Mouse (Mus musculus): ENCODE measurements at regions not wholly inside any gene's neighbourhood (a gene's known extent, or its start where the extent isn't known, plus 50 kb on each side); places are given as distances from the start of the nearest gene placed in this dataset.

DNA sequence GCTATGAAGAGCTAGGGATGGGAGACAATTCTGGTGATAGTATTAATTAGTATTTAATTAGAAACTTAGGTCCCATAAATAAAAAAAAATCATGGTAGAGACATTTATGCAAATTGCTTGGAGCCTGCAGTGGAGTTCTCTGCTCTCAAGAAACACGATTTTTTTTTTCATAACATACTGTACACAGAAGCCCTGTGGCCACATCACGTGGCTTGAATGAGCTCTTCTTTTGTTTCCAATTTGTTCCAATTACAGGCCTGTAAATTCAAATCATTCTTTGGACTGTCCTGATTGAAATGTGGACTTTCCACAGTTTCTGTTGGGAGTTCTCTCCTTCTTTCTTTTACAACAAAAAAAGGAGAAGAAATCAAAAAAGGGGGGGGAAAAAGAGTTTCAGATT is 426.7 kb upstream of the Smim15 start:
- Histone ChIP-seq H3K4me3 (ENCODE audit: low read depth, low read length) (no peak overlapping the region), H3K9me3 (replicated peaks; ENCODE audit: control insufficient read depth, low read length) (no peaks in the 10 kb centered on the region), H3K36me3 (replicated peaks; ENCODE audit: control insufficient read depth, insufficient read depth, low read length) (no peaks in the 10 kb centered on the region), H3K9ac (replicated peaks; ENCODE audit: low read depth, low read length) (no peak overlapping the region), H3K4me2 (ENCODE audit: low read depth, low read length) (no peak overlapping the region), H3K27ac (ENCODE audit: low read depth) (no peak overlapping the region), H3K4me1 (ENCODE audit: control insufficient read depth, insufficient read depth) (no peaks in the 10 kb centered on the region), H3K27me3 (ENCODE audit: control insufficient read depth, insufficient read depth, low read length) (0 out of 2 replicates have a peak, but pooled peaks cover 4% of the 10 kb centered on the region)
- TF ChIP-seq EP300 (IDR thresholded peaks at IDR 0.05; ENCODE audit: low read depth) = no peak
- TF ChIP-seq CTCF (IDR thresholded peaks at IDR 0.05; ENCODE audit: low read depth) = no peak
- ATAC-seq (ENCODE audit: insufficient read depth, low read depth) (no peak), DNase-seq (ENCODE audit: low spot score) (no peak)
- WGBS = 65% methylated on average over 2 of the region's 2 CpGs

DNA sequence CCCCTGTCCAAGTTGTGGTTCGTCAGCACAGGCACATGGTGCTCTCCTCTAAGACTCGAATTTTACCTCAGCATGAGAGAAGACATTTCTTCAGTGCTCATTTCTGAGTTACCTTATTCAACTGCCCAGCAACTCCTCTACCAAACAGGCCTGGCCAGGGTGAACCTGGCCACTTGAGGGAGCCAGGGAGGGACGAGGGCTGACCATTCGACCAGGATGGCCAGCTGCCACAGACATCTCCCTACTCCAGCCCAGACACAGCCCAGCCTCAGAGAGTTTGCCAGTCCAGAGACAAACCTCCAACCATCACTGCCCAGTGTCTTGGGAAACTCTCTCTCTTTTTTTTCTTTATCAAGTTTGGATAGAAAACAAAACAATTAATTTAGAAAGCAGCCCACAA is 427.5 kb upstream of the Smim15 start:
- no peaks in the 10 kb centered on the region for H3K36me3 ChIP-seq (replicated peaks; ENCODE audit: control insufficient read depth, insufficient read depth, low read length)
- DNase-seq (ENCODE audit: low spot score) (no peak), ATAC-seq (ENCODE audit: insufficient read depth, low read depth) (no peak)
- H3K9ac ChIP-seq (replicated peaks; ENCODE audit: low read depth, low read length) = no peak overlapping the region
- H3K27me3 ChIP-seq (ENCODE audit: control insufficient read depth, insufficient read depth, low read length) = 0 out of 2 replicates have a peak, but pooled peaks cover 4% of the 10 kb centered on the region
- 66% methylated on average over 4 of the region's 4 CpGs for WGBS
- no peaks in the 10 kb centered on the region for H3K4me1 ChIP-seq (ENCODE audit: control insufficient read depth, insufficient read depth)
- no peaks in the 10 kb centered on the region for H3K9me3 ChIP-seq (replicated peaks; ENCODE audit: control insufficient read depth, low read length)
- H3K4me3 ChIP-seq (ENCODE audit: low read depth, low read length) = no peak overlapping the region
- TF ChIP-seq CTCF (IDR thresholded peaks at IDR 0.05; ENCODE audit: low read depth) (no peak), EP300 (IDR thresholded peaks at IDR 0.05; ENCODE audit: low read depth) (no peak)
- no peak overlapping the region for H3K27ac ChIP-seq (ENCODE audit: low read depth)
- no peak overlapping the region for H3K4me2 ChIP-seq (ENCODE audit: low read depth, low read length)

DNA sequence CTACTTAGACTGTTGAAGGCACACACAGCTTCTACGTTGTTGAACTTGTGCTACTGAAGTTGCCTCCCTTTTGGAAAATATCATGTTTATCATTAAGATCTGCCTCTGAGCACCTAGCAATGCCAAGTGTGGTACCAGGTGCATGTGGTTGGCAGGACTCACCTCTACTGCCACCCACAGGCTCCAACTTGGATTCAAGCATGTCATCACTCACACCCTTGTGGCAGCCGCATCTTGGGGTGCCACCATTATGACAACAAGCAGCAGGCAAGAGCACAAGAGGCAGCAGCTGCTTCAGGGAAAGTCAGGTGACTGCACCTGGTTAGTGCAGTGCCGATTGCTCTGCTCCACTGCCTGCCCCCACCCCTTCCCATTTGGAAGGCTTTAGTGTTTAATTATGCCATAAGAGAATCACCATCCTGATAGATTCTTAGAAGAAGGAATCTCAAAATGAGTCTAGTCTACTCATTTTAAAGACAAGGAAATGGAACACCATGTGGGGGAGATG is 435.2 kb upstream of the Smim15 start:
- Histone ChIP-seq H3K9ac (replicated peaks; ENCODE audit: low read depth, low read length) (no peak overlapping the region), H3K36me3 (replicated peaks; ENCODE audit: control insufficient read depth, insufficient read depth, low read length) (no peaks in the 10 kb centered on the region), H3K4me3 (ENCODE audit: low read depth, low read length) (no peak overlapping the region), H3K4me2 (ENCODE audit: low read depth, low read length) (no peak overlapping the region), H3K4me1 (ENCODE audit: control insufficient read depth, insufficient read depth) (peaks cover 4% of the 10 kb centered on the region; the same call in 1 of the 2 replicates), H3K27ac (ENCODE audit: low read depth) (no peak overlapping the region), H3K9me3 (replicated peaks; ENCODE audit: control insufficient read depth, low read length) (no peaks in the 10 kb centered on the region), H3K27me3 (ENCODE audit: control insufficient read depth, insufficient read depth, low read length) (no peaks in the 10 kb centered on the region)
- 64% methylated on average over 3 of the region's 3 CpGs for WGBS
- no peak for TF ChIP-seq CTCF (IDR thresholded peaks at IDR 0.05; ENCODE audit: low read depth)
- TF ChIP-seq EP300 (IDR thresholded peaks at IDR 0.05; ENCODE audit: low read depth) = no peak
- DNase-seq (ENCODE audit: low spot score) (no peak), ATAC-seq (ENCODE audit: insufficient read depth, low read depth) (no peak)

DNA sequence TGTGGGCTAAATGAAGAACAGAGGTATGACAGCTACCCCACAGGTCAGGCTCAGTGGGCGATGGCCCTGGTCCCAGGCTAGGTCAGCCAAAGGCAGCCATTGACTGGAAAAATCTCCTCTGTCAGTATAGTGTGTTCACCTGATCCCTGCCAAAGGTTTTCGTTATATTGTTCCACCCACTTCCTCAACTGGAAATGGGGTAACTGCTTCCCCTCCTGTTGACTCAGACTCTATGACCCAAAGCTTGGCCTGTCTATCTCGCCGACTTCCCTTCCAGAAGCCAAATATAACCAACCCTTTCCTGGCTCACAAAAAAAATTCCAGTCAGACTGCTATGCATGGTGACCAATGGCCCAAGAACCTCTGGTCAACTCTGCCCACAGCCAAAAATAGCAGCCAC is 437.0 kb upstream of the Smim15 start:
- Histone ChIP-seq H3K9ac (replicated peaks; ENCODE audit: low read depth, low read length) (no peak overlapping the region), H3K27ac (ENCODE audit: low read depth) (no peak overlapping the region), H3K27me3 (ENCODE audit: control insufficient read depth, insufficient read depth, low read length) (no peaks in the 10 kb centered on the region), H3K9me3 (replicated peaks; ENCODE audit: control insufficient read depth, low read length) (peaks cover 4% of the 10 kb centered on the region; the same call in 1 of the 2 replicates), H3K4me1 (ENCODE audit: control insufficient read depth, insufficient read depth) (peaks cover 4% of the 10 kb centered on the region; the same call in 1 of the 2 replicates), H3K4me3 (ENCODE audit: low read depth, low read length) (no peak overlapping the region), H3K4me2 (ENCODE audit: low read depth, low read length) (no peak overlapping the region), H3K36me3 (replicated peaks; ENCODE audit: control insufficient read depth, insufficient read depth, low read length) (no peaks in the 10 kb centered on the region)
- DNase-seq (ENCODE audit: low spot score) (peak; percentile 68), ATAC-seq (ENCODE audit: insufficient read depth, low read depth) (peak; percentile 63)
- 42% methylated on average over 4 of the region's 4 CpGs for WGBS
- TF ChIP-seq CTCF (IDR thresholded peaks at IDR 0.05; ENCODE audit: low read depth) (no peak), EP300 (IDR thresholded peaks at IDR 0.05; ENCODE audit: low read depth) (no peak; the same call in 1 of the 2 replicates)

DNA sequence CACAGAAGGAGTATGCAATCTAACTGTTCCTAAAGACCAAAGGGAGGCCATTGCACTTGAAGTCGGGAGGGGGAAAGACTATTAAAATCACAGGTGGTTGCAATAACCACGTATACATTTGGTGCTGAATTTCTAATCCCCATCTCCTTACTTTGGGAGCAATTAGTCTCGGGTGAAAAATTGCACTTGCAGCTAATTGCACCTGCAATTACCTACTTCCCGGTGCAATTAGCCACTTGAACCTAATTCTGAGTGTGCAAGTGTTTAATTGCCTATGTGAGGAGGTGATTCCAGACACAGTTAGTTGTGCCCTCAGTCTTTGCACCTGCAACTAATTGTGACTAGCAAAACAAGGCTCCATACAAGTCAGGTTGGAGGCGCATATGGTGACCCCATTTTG is 442.1 kb upstream of the Smim15 start:
- no peak for DNase-seq (ENCODE audit: low spot score)
- peaks cover 11% of the 10 kb centered on the region; the same call in 1 of the 2 replicates for H3K4me1 ChIP-seq (ENCODE audit: control insufficient read depth, insufficient read depth)

DNA sequence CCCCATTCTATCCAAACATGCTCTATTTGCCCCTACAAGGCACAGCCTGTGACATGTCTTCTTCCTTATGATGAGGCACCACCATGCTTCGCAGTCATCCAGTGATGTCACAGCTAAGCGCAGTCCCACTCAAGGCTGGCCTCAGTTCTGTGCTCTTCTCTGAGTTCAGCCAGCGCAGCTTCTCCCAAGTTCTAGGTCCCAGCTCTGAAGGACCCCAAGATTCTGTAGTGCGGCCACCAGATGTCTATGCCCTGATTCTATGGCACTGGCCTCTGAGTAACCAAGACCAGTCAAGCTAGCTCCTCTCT is 443.2 kb upstream of the Smim15 start:
- no peak overlapping the region for H3K4me3 ChIP-seq (ENCODE audit: low read depth, low read length)
- peaks cover 4% of the 10 kb centered on the region; the same call in 1 of the 2 replicates for H3K9me3 ChIP-seq (replicated peaks; ENCODE audit: control insufficient read depth, low read length)
- no peaks in the 10 kb centered on the region for H3K36me3 ChIP-seq (replicated peaks; ENCODE audit: control insufficient read depth, insufficient read depth, low read length)
- H3K9ac ChIP-seq (replicated peaks; ENCODE audit: low read depth, low read length) = no peak overlapping the region
- no peak for TF ChIP-seq CTCF (IDR thresholded peaks at IDR 0.05; ENCODE audit: low read depth)
- no peak for TF ChIP-seq EP300 (IDR thresholded peaks at IDR 0.05; ENCODE audit: low read depth)
- 0 out of 2 replicates have a peak, but pooled peaks cover 8% of the 10 kb centered on the region for H3K4me1 ChIP-seq (ENCODE audit: control insufficient read depth, insufficient read depth)
- H3K4me2 ChIP-seq (ENCODE audit: low read depth, low read length) = no peak overlapping the region
- no peak overlapping the region for H3K27ac ChIP-seq (ENCODE audit: low read depth)
- DNase-seq (ENCODE audit: low spot score) (no peak), ATAC-seq (ENCODE audit: insufficient read depth, low read depth) (no peak)
- 88% methylated on average over 4 of the region's 4 CpGs for WGBS
- no peaks in the 10 kb centered on the region for H3K27me3 ChIP-seq (ENCODE audit: control insufficient read depth, insufficient read depth, low read length)

More for the DNA sequence above, 442.1 kb upstream of the Smim15 start:
- WGBS = 82% methylated on average over 5 of the region's 5 CpGs
- Histone ChIP-seq H3K9ac (replicated peaks; ENCODE audit: low read depth, low read length) (no peak overlapping the region), H3K4me3 (ENCODE audit: low read depth, low read length) (no peak overlapping the region), H3K27me3 (ENCODE audit: control insufficient read depth, insufficient read depth, low read length) (no peaks in the 10 kb centered on the region), H3K9me3 (replicated peaks; ENCODE audit: control insufficient read depth, low read length) (peaks cover 4% of the 10 kb centered on the region; the same call in 1 of the 2 replicates), H3K36me3 (replicated peaks; ENCODE audit: control insufficient read depth, insufficient read depth, low read length) (no peaks in the 10 kb centered on the region), H3K27ac (ENCODE audit: low read depth) (no peak overlapping the region), H3K4me2 (ENCODE audit: low read depth, low read length) (no peak overlapping the region)
- no peak for ATAC-seq (ENCODE audit: insufficient read depth, low read depth)
- TF ChIP-seq CTCF (IDR thresholded peaks at IDR 0.05; ENCODE audit: low read depth) = no peak
- TF ChIP-seq EP300 (IDR thresholded peaks at IDR 0.05; ENCODE audit: low read depth) = no peak
